Mouse (Mus musculus) ovary, postnatal 10 days (tissue): Measurements from ENCODE around the gene Kit.

ENCODE experiments used
- DNase-seq: peaks from one replicate; pipeline ENCODE4 v3.0.0; 2022; ENCODE audit warnings: low spot score

The Kit gene

DNA sequence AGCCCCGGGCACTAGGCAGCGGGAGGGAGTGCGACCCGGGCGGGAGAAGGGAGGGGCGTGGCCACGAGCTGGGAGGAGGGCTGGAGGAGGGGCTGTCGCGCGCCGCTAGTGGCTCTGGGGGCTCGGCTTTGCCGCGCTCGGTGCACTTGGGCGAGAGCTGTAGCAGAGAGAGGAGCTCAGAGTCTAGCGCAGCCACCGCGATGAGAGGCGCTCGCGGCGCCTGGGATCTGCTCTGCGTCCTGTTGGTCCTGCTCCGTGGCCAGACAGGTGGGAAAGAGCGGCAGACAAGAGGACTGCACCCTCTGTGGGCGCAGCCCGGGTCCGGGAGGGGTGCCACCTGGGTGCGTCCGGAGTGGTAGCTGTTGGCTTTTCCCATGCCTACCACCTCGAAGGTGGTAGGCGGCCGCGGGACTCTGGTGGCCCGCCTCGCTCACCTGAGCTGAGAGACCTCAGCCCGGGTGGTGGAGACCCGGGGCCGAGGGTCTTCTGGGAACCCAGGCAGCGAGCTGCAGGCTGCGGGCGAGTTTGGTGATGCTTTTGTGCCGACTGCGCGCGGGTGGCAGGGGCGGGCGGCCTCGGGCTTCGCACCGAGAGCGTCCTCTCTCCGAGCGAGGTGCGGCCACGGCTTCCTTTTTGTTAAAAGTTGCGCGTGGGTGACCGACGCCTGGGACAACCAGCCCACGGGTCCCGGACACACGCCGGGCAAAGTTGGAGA, at the start of gene Kit:
Gene Kit (plus strand): TSS at position 65 of the 715 bp plus-strand sequence.
- DNase-seq, result peak; percentile 48

DNA sequence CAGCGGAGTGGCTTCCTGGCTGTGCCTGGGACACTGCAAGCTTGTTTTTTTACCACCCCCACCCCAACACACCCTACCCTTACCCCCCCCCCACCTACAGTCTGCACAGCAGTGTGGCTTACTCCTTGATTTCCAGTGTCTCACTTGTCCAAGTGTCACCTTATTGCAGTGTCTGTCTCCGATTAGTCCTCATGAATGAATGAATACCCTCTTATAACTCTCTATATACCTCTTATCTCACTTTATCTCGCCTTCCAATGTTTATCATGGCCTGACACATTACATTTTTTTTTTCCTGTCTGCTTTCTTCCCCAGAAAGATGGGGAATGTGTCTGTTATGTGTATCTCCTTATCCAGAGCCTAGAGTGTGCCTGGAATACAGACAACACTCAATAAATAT, 38.6 kb upstream of the Kit start:
- no peak for DNase-seq

DNA sequence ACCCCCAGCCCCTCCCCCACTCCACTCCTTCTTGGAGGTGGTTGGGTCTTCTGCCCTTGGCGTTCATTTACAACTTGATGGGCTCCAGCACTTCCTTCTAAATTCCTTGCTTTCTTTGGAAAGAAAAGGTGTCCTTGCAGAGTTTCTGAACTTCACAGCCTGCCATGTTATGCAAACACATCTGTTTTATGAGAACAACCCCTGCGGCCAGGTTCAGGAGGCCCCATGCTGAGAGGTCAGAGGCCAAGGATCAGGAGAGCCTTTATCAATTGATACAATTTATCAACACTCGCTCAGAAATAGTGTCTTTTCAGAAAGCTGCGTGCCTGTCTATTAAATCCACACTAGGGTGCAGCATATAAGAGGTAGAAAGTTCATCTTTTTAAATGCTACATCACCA, 37.0 kb upstream of the Kit start:
- DNase-seq, result no peak

DNA sequence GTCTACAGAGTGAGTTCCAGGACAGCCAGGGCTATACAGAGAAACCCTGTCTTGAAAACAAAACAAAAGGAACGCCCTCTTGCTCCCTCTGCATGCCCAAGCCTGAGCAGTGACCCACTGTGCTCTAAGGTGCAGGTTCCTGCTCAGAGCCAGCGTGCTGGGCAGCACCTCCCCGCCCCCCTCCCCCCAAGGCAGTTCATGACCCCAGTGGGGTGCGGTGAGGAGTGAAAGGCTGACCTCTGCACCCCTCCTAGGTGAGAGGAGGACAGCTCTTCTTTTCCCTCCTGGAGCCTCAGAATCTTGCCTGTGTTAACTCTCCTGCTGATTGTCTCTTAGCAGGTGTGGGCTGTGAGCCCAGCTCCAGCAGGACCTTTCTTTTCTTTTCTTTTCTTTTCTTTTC, 36.3 kb upstream of the Kit start:
- DNase-seq, result no peak

DNA sequence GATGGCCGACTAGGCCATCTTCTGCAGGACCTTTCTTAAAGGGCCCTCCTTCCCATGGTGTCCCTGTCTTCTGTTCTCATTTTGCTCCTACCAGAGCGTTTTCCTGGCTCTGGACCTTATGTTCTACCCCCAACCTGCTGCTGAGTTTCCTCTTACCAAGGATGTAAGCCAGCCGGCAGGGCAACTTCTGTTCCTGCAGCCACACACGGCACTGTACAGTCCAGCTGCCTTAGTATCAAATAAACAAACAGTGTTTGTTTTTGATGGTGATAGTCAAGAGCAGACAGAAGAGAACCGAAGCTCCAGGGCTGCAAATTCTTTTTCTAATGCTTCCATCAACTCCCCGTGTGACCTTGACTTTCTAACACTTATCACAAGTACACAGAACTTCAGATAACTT, 35.6 kb upstream of the Kit start:
- no peak for DNase-seq

DNA sequence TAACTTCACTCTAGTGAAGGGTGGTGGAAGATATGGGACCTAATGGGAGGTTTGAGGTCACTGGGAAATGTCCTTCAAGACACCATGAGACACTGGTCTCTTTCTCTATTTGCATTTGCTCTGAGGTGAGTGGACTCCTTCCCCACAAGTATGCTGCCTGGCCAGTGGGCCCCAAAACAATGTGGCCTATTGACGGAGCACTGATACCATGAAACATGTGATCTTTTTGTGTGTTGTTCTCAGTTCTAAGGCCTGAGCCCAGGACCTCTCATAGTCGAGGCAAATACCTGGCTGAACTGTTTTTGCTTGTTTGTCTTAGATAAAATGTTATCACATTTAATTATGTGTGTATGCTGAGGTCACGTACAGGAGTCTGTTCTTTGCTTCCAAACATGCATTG, 31.0 kb upstream of the Kit start:
- DNase-seq, result no peak

DNA sequence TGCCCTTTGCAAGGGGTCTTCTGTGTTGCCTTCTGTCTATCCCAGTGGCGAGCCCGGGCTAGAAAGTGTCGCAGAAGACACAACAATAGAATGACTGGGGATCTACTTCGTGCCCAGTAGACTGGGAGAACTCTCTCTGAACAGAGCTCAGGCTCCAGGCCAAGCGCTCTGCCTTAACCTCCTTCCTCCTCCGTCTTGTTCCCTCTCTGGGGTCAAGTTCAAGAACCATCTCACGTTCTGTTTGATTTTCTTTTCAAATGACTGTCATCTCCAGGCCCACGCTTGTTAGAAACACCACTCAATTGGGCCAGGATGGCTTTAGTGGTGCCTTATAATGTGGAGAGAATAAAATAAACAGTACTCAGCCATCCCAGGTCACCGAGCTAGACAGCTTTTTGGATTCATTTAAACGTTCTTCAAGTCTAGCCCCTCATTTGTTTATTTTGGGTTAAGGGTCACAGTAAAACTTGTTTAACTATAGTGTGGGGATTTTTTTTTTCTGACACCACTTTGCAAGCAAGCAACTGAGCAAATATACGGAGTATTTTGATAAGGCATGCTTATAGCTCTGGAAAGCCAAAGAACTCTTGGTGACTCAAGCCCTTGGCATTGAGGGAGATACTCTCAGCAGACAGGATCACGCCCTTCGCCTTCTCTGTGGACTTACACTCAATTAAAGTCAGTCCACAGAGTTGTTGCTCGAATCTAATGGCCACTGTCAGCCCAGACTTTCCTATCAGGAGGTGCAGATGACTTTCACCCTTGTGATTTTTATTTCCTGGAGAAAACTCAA, 30.0 kb upstream of the Kit start:
- DNase-seq, result no peak

DNA sequence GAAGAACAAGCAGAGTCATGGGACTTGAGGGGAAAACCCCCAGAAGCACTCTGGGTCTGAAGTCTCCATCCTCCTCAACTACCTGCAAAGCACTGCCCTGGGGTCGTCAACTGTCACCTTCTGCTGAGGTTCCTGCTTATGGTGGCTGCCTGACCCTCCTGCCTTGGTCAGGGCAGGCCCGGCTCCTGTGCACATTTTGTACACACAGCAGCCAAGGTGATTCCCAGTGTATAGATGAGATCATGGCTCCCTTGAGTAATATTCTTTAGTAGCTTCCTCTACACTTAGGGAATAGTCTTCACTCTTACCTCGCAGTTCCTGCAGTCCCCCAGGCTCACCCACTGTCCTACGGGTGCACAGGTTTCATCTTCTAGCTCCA, 29.5 kb upstream of the Kit start:
- DNase-seq, result no peak

DNA sequence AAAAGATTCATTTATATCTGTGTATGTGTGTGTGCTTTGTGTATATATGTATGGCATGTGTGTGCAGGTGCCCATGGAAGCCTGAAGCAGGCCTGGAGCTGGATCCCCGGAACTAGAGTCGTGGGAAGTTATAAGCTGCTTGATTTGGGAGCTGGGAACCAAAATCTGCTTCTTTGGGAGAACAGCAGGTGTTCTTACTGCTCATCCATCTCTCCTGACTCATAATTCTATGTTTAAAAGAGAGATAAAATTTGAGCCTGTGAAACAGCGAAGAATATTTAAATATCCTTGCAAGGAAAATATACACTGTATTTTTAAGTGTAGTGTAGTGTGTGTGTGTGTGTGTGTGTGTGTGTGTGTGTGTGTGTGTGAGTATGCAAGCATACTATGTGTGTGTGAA, 21.7 kb upstream of the Kit start:
- DNase-seq, result no peak

DNA sequence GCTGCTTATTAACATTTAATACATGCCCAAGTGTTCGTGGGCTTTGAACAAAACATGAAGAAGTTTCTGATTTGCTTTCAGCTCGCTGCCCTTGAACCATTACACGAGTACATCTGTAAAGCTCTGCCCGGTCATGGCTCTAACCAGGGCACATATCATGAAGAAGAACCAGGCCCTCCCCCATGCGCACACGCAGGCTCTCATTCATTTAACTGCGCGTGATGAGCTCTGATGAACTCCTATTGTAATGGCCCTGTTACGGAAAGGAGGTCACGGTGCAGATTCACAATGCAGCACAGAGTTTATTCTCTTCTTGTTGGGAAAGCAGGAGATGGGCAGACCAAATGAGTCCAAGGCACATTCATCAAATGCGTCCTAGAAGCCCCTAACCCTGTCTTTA, 17.1 kb upstream of the Kit start:
- DNase-seq, result no peak

DNA sequence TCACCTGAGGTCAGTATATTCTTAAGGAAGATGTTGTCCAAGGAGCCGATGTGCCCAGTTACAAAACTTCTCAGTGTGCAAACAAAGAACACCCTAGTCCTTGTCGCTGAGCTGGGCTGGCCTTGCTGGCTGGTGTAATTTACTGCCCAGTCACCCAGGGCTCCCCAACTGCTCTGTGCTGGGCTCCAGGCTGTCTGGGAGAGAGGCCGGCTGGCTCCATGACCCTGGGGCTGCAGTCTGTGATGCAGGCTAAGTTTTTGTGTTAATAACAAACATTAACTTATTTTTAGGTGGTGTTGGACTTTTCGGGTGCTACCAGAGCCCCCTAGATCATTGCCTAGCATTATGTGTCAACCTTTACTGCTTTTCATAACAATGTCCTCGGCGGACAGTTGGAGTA, 15.4 kb upstream of the Kit start:
- no peak for DNase-seq

DNA sequence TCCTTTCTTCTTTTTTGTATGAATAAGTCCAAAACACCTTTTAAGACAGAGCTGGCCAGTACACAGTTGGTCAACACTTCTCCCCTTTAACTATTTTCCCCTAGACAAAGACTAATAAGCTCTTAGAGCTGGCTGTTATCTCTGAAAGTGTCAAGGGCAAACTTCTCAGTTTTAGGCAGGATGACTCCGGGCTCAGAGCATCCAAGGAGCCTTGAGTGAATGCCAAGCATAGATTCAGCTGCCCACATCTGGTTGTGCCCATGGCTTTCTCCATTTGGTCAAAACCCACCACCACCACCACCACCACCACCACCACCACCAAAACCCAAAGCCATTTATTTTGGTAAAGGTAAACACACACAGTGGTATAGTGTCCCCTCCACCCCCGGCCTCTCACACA, 13.5 kb upstream of the Kit start:
- DNase-seq, result no peak

DNA sequence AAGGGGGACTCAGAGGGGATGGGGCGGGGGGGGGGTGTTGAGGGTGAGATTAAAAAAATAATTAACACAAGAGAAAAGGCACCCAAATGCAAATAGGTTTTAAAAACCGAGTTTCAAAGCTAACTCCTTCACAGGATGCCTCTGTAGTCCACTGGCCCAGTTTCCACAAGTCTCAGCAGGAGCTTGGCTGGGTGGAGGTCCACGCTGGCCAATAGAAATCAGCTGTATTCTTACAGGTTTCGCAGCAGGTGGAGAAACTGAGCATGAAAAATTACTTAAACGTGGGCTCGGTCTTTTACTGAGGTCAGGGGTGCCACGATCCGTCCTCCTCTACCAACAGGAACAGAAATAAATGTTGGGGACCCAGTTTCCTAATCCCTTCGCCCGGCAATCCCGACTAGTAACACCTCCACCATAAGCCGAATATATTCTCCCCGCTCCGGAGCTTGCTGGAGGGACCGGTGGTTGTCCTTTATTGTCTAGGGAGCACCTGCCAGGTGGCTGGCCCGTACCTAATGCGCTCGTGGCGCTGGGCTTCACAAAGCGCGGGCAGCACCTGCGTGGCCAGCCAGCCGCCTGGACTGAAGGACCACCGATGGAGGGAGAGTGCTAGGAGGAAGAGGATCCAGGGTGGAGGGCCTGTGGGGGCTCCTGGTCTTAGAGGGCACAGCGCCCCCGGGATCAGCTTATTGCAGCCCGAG, 415 bp upstream of the Kit start:
- no peak for DNase-seq

DNA sequence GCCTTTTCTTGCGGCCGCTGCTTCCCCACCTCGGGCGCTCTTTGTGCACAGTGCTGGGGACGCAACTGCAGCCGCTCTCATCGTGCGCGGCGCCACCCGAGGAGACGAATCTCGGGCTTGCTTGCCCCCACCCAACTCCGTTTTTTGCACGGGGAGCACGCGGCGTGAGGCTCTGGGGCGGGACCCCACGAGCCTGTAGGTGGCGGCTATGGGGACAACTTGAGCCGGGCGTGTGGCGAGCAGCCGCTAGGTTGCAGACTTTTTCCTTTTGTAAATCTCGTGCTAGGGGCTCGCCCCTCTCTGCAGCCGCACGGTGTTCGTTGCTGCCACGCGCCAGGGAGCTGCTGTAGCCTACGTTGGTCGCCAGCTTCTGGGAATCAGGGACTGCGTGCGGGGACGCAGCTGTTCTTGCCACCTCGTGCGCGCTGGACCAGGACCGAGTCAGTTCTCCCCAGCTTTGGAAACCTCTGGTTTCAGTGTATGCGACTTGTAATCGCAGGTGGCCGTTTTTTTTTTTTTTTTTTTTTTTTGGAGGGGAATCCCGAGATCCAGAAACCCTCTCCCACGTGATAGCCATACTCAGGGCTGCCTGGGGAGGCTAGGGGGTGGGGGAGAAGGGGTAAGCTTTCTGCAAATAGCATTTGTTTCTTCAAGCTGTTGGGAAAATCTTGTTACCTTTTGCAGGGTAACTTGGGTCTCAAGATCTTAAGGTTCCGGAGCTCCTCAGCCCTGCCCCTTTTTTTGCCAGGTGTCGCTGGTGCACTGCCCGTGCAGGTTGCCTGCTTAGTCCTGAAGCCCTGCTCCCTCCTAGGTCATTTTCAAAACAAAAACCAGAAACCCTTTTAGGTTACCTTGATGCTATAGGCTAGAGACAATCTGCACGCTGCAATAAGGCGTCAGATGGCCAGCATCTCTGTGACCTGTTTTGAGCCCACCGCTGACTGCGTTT, 1.1 kb downstream of the Kit start:
- DNase-seq, result peak; percentile 27

DNA sequence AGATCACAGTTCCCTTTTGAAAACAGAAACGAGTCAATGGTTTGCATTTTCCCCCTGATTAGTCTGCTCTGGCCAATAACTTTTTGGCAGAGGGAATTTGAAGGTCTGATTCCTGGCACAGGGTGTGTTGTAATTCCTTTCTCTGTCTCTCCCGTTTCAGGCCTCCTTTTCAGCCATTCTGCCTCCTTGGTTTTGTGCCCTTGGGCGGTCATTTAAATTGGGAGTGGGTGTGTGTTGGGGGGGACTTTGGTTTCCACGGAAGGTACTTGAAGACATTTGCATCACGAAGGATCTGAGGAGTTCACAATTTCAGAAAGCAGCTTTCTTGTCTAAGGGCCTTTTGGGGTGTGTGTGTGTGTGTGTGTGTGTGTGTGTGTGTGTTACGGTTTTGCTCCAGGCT, 2.0 kb downstream of the Kit start:
- DNase-seq, result no peak

DNA sequence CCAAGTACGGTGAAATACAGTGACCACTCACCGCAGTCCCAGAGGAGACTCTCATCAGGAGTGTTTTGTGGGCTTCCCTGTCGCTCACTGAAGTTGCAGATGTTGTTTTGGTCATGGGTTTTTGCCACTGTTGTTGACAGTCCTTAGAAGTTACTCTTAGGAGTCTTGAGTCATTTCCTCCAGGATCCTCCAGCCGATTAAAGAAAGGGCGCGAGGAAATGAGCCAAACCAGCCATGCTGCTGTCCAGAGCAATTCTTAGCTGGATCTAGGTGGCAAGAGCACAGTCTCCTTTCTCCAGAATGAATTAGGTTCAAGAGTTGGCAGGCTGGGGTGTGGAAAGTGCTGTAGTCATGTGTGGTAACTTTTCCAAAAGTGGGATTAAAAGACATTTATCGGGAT, 3.4 kb downstream of the Kit start:
- DNase-seq, result no peak

DNA sequence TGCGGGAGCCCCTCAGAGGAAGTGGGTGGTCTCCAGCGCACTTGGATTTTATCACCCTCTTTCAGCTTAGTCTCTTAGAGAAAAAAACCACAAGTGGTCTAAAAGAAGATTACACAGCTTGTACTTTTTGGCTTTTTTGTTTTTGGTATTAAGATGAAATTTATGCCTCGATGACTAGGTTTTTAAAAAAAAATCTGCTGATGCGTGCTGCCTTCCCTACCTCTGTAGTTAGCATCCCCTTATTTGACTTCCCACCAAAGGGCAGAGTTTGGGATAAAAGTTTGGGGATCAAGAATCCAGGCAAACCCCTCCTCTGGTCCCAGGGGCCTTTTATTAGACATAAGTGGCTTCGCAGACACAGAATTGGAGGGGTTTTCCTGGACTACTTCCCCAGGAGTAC, 4.5 kb downstream of the Kit start:
- DNase-seq, result no peak

DNA sequence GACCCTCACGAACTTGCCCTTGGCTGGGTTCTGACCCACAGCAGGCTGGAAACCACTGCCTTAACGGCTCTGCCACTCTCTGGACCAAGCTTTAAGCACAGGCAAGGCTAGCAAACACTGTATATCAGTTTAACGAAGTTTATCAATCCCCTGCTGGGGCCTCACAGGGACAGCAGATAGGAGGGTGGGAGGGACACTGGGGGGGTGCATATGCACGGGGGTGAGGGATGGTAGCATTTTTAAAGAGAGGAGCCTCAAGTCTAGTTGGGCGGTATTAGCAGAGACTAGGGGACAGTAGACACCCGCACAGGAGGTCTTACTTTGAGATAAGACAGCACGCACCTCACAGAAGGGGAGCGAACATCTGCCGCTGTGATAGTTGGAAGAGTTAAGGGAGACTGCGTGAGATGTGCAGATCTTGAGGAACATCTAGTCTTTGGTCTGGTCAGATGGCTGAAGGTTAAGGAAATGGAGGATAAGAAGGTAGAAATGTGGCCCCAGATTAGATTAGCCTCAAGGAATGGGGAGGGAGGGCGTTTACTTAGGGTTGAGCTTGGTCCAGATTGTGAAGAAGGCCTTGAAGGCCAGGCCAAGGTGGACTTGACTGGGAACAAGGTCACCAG, 5.0 kb downstream of the Kit start:
- no peak for DNase-seq

DNA sequence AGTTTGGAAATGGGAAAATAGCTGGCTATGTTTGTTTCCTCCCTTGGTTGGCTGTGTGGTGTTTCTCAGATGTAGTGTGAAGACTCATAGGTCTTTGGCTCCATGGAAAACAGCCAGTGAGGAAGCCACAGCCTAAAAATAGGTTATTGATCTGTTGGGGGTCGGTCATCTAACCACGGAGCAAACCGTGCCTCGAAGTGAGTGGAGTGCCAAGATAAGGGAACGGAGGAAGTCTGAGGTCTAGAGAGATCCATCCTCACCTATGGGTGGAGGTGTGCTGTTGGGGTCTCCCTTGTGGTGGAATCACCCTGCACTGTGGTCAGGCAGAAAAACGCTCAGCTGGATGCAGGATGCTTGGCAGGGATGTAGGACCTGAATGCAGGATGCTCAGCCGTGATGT, 7.2 kb downstream of the Kit start:
- no peak for DNase-seq

DNA sequence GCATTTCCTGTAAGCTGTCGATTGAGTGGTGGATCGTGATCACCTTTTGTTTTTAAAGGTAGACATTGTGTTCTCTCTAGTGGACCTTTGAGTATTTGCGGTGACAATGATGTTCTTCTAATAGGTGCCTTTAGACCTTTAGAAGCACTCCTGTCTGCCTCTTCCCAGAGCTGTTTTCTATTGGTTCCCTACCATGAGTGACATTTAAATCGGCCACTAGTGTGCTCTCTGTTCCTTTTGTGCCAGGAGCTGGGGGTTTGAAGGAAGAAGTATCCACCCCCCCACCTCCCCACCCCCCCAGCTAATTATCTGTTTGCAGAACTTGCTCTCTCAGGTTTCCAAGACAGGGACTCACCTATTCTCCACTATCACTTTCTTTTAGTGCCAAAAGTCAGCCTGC, 13.1 kb downstream of the Kit start:
- no peak for DNase-seq

DNA sequence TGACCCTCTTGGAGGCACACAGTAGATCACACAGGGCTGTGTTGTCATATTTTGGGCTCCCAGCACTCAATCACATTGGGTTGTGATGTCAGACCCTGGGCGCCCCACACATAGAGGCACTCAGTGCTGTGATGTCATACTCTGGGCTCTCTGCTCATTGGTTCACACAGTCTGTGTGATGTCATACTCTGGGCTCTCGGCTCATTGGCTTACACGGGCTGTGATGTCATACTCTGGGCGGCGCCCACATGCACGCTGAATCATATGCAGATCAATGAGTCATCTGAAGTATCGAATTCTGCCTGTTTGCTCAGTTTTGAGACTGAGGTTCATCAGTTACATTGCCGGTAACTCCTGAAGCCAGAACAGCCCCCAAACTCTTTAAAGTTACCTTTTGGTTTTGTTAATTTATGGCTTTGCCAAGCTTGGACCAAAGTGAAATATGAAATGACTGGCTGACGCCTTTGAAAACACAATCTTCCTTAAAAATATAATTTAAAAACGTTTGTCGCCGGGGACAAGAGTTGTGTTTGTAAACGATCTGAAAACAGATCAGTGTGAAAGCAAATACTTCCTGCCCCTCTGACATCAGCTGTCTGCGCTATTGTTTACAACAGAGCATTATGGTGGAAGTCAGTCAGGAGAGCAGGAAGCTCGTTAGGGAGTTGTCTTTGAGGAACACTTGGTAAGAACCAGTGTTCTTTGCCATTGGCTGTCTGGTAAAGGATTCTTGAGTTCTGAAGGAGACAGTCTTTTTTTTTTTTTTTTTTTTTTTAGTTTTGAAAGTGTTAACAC, 15.0 kb downstream of the Kit start:
- no peak for DNase-seq
